Mouse (Mus musculus) hindbrain, embryonic 15.5 days (tissue): Measurements from ENCODE around the gene Ankrd7. TPM values are rescaled to one million over a fixed set of nuclear protein-coding genes. Genes with fewer than 3 reads are reported as not detected.
"Not testable (repeated sequence)": the region's sequence is repeated elsewhere in the genome, so short reads cannot be mapped to it uniquely, and the experiment has no call there.

ENCODE experiments used
- ATAC-seq: fragments of 200-750 bp; cut with Nextera tagmentation; 2 replicates; pipeline ENCODE4 v1.8.0; 2017; ENCODE audit warnings: low read depth, moderate number of reproducible peaks, moderate TSS enrichment; ENCODE audit not compliant: low FRiP score
- H3K27ac ChIP-seq: fragments of 300-500 bp; sonication (generic); replicated peaks from 2 replicates; pipeline ENCODE4 v1.5.1; 2015; ENCODE audit warnings: mild to moderate bottlenecking, inconsistent platforms
- H3K27me3 ChIP-seq: fragments of 300-500 bp; sonication (generic); 2 replicates; pipeline ENCODE4 v1.6.1; 2015; ENCODE audit warnings: control low read depth, inconsistent platforms
- H3K36me3 ChIP-seq: fragments of 300-500 bp; sonication (generic); 2 replicates; pipeline ENCODE4 v1.6.1; 2015; ENCODE audit warnings: control low read depth, inconsistent platforms
- H3K4me1 ChIP-seq: fragments of 300-500 bp; sonication (generic); replicated peaks from 2 replicates; pipeline ENCODE4 v1.6.1; 2015; ENCODE audit warnings: control low read depth, inconsistent platforms
- H3K4me2 ChIP-seq: fragments of 300-500 bp; sonication (generic); 2 replicates; pipeline ENCODE4 v1.6.1; 2015; ENCODE audit warnings: moderate library complexity, mild to moderate bottlenecking, inconsistent platforms
- H3K4me3 ChIP-seq: fragments of 300-500 bp; sonication (generic); 2 replicates; pipeline ENCODE4 v1.5.1; 2015; ENCODE audit warnings: mild to moderate bottlenecking, inconsistent platforms
- H3K9ac ChIP-seq: fragments of 300-500 bp; sonication (generic); 2 replicates; pipeline ENCODE4 v1.6.1; 2015; ENCODE audit warnings: inconsistent platforms
- H3K9me3 ChIP-seq: fragments of 300-500 bp; sonication (generic); 2 replicates; pipeline ENCODE4 v1.6.1; 2016; ENCODE audit warnings: control low read depth, inconsistent platforms
- WGBS: fragments of 180-500 bp; shearing (Covaris S2); methylation state at CpG from one replicate; pipeline ENCODE4 v1.1.7; 2015; 5-methylcytosine and 5-hydroxymethylcytosine counted together
- polyA plus RNA-seq: library from polyadenylated mRNA; unstranded; fragments of >200 nt; fragmentation: Nextera tagmentation; extraction: Ambion mirVana; gene quantifications from 2 replicates; pipeline ENCODE4 v1.2.1, GENCODE M21; 2015

Ankrd7 gene
- 0.13 TPM in 1 of 2 replicates, not detected in the other for polyA plus RNA-seq

DNA sequence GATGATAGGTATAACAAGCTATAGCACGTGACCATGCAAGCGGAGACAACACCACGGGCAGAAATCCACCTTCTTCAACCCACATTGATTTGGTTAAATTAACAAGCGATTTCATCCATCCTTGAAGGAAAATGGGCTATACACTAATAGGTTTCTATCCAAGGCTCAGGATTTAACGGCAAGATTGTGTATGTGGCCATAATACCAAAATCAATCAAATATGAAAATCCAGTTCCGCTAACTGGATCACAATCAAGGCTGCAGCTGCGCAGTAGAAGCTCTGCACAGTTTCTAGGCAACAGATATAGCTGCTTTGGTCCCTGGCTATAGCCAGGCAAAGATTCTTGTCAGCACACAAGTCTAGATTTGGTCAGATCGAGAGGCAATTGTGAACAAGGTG is at the start of gene Ankrd7:
Ankrd7 (plus strand) TSS at position 301 of the 400 bp plus-strand sequence.
- Histone ChIP-seq H3K27ac (no peak within 1 kb of the TSS), H3K27me3 (no peaks in the 10 kb centered on the region), H3K4me3 (no peak within 1 kb of the TSS), H3K36me3 (no peaks in the 10 kb centered on the region), H3K4me2 (no peak within 1 kb of the TSS), H3K4me1 (no peaks in the 10 kb centered on the region), H3K9me3 (no peaks in the 10 kb centered on the region), H3K9ac (no peak within 1 kb of the TSS)
- no peak for ATAC-seq
- WGBS = 93% methylated on average over 8 of the region's 8 CpGs

DNA sequence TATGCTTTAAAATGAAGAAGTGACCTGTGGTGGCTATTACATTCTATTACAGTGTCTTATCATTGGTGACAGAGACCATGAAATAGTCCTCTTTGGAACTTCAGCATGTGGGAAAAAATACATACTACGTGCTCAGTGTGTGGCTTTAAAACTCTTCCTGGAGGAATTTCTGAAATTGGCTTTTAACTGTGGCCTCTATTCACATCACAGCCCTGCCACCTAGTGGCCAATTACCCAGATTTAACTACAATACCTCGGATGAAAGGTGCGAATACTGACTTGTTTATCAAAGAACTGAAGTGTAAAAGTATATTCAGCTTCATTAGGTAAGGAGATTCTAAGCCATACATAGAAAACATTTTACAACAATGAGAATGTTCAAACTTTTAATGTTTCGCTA is 46.8 kb upstream of the Ankrd7 start:
- no peaks in the 10 kb centered on the region for H3K27me3 ChIP-seq
- H3K9me3 ChIP-seq = no peaks in the 10 kb centered on the region
- no peak for ATAC-seq
- no peaks in the 10 kb centered on the region for H3K4me1 ChIP-seq
- H3K36me3 ChIP-seq = no peaks in the 10 kb centered on the region
- no peak overlapping the region for H3K9ac ChIP-seq
- H3K27ac ChIP-seq = no peak overlapping the region
- H3K4me3 ChIP-seq = no peak overlapping the region
- H3K4me2 ChIP-seq = no peak overlapping the region
- 13% methylated on average over 4 of the region's 4 CpGs for WGBS

DNA sequence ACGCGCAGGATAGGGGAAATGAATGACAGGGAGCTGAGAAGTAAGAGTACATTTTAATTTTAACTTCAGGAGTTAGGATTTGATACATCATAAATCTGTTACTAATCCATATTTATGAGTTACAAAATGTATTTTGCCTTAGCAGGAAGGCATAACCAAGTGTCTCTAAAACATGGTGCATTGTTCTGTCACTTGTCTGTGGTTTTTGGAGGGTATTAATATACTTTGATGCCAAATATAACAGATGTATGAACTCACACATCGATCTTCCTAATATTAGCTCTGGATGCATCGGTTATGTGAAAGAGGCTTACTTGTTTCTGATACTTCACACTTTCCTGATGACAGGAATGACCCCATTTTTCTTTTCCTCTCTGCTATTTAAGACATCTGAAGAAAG is 45.9 kb upstream of the Ankrd7 start:
- no peak for ATAC-seq
- no peaks in the 10 kb centered on the region for H3K9me3 ChIP-seq
- H3K4me3 ChIP-seq = no peak overlapping the region

DNA sequence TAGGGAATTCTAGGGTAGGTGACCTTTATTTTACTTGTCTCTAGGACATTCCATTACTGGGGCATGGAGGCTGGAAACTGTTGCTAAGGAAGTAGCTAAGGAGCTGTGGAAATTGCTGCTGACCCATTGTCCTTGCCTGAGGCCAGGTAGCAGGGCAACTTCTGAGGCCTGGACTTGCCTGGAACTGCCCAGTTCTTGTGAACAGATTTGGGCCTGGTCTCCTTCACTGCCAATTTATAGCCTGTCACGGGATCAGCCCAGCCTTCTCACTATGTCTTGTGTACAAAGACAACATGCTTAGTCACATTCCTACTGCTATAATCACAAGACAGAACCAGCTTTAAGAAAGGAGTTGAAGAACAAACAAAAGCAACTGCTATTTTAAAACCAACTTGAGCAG is 43.3 kb upstream of the Ankrd7 start:
- 76% methylated on average over 1 of the region's 1 CpGs for WGBS
- Histone ChIP-seq H3K4me3 (no peak overlapping the region), H3K4me2 (no peak overlapping the region), H3K27me3 (no peaks in the 10 kb centered on the region), H3K9me3 (no peaks in the 10 kb centered on the region), H3K4me1 (no peaks in the 10 kb centered on the region), H3K9ac (no peak overlapping the region), H3K27ac (no peak overlapping the region), H3K36me3 (no peaks in the 10 kb centered on the region)
- ATAC-seq = no peak

More for the DNA sequence above, 45.9 kb upstream of the Ankrd7 start:
- no peaks in the 10 kb centered on the region for H3K36me3 ChIP-seq
- no peaks in the 10 kb centered on the region for H3K4me1 ChIP-seq
- 59% methylated on average over 4 of the region's 4 CpGs for WGBS
- no peak overlapping the region for H3K27ac ChIP-seq
- no peaks in the 10 kb centered on the region for H3K27me3 ChIP-seq
- H3K9ac ChIP-seq = no peak overlapping the region
- no peak overlapping the region for H3K4me2 ChIP-seq

DNA sequence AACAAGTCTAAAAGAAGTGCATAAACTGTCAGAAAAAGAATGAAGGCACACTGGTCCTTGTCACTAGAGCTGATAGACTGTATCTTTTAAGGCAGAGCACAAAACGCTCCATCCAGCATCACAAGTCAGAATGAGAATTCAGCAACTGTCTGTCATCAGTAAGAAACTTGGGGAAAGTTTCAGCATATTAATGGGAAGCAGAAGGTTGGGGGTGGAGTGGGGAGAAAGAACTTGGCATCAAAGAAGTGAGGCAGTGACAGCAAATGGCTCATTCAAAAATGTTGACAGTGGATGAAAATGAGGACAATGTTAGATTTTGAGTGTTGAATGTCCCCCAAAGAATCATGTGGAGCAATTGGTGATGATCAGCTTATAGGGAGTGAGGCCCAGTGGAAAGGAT is 33.2 kb upstream of the Ankrd7 start:
- WGBS = 88% methylated on average over 1 of the region's 1 CpGs
- Histone ChIP-seq H3K9me3 (no peaks in the 10 kb centered on the region), H3K4me3 (no peak overlapping the region), H3K4me2 (no peak overlapping the region), H3K27ac (no peak overlapping the region), H3K9ac (no peak overlapping the region), H3K36me3 (no peaks in the 10 kb centered on the region), H3K4me1 (no peaks in the 10 kb centered on the region), H3K27me3 (no peaks in the 10 kb centered on the region)
- no peak for ATAC-seq

DNA sequence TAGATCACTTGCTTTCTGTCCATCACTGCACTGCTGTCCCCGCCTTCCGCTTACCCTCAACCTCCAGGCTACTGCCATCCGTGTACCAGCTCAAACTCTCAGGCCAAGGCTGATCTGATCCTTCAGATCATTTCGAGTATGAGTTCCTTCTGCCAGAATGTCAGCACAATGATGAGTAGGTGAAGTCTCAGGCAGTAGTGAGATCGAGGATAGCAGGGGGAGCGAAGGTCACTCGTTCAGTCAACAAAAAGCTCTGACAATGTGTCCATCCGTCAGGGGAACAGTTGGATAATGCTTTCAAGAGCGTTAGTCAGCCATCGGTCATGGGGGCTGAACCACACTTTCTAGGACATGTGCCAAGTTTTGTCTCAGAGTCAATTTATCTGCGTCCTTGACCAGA is 21.6 kb upstream of the Ankrd7 start:
- not testable (repeated sequence) for H3K9me3 ChIP-seq, H3K4me1 ChIP-seq, H3K27me3 ChIP-seq, H3K9ac ChIP-seq, H3K36me3 ChIP-seq, ATAC-seq, H3K4me3 ChIP-seq, H3K4me2 ChIP-seq, H3K27ac ChIP-seq
- WGBS = 78% methylated on average over 4 of the region's 11 CpGs

DNA sequence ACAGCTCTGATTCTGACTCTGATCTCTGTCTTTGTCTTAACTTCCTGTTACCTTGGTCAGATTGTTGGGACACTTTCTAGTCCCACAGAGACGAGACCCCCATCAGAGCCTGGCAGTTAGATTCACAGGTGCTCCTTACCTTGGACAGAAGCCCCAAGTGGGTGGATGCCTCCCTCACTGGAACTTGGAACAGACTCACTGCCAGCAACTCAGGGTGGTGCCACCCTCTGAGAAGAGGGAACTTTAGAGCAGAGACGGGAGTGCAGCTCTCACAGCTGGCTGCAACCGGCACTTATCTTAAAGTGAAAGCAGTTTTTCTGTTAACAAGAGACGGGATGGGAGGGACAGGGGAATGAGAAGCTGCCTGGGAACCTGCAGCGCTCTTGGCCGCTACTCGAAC is 20.5 kb upstream of the Ankrd7 start:
- WGBS = 41% methylated on average over 5 of the region's 7 CpGs
- not testable (repeated sequence) for H3K4me3 ChIP-seq, H3K9ac ChIP-seq, H3K27ac ChIP-seq, H3K9me3 ChIP-seq, H3K36me3 ChIP-seq, ATAC-seq, H3K27me3 ChIP-seq, H3K4me2 ChIP-seq
- peaks cover 13% of the 10 kb centered on the region for H3K4me1 ChIP-seq

DNA sequence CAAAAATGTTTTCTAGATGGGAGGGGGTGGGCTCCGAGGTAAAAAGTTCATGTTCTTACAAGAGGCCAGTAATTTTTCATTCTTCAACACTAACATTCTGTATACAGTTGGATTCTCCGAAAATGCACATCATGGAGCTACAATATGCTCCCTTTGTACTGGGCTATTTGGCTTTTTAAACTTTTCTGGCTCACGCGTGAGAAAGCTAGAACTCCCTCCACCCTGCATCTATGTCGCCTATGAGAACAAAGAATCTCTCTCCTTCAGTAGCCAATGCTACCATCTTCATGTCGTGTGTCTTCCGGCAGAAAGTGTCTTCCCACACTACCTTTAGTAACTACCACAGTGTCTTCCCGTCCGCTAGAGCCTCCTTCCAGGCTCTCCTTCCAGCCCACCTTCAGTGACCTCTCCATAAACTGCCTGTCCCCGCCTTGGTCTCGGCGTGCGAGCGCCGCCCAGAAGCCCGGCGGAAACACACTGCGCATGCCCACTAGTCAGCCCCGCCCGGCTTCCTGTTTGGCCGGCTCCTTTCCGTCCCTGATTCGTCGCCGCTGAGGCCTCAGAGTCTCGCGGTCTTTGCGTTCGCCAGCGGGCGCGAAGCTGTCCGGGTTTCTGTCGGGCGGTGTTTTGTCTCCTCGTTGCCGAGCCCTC is 17.9 kb upstream of the Ankrd7 start, which contains the start of gene Lsm8:
Lsm8 (plus strand) TSS at position 529 of the 651 bp plus-strand sequence.
- H3K9me3 ChIP-seq = no peaks in the 10 kb centered on the region
- WGBS = under 1% methylated on average over 37 of the region's 37 CpGs
- ATAC-seq = peak; percentile 100
- peak within 1 kb of the TSS; percentile 86 for H3K9ac ChIP-seq
- peak within 1 kb of the TSS; percentile 68 for H3K4me2 ChIP-seq
- peaks cover 13% of the 10 kb centered on the region for H3K4me1 ChIP-seq
- no peaks in the 10 kb centered on the region for H3K27me3 ChIP-seq
- peak within 1 kb of the TSS; percentile 89 for H3K27ac ChIP-seq
- peak within 1 kb of the TSS; percentile 73 for H3K4me3 ChIP-seq
- H3K36me3 ChIP-seq = peaks cover 10% of the 10 kb centered on the region

DNA sequence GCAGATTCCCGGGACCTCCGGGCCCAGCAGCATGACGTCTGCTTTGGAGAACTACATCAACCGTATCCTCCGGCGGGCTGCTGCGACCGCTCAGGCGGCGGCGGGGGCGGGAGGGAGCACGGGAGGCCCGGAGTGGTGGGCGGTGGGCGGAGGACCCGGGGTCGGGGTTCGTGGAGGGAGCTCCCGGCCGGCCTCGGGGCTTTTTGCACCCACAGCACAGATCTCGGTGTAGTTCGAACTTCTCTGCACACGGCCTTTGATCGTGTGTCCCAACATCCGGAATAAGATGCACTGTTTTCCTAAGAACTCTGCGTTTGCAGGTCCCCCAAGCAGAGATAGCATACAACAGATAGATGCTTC is 17.4 kb upstream of the Ankrd7 start:
- Histone ChIP-seq H3K4me2 (peak overlapping the region; percentile 68), H3K4me3 (peak overlapping the region; percentile 73), H3K9me3 (no peaks in the 10 kb centered on the region), H3K9ac (peak overlapping the region; percentile 86), H3K27ac (peak overlapping the region; percentile 89), H3K36me3 (peaks cover 14% of the 10 kb centered on the region), H3K4me1 (peaks cover 13% of the 10 kb centered on the region), H3K27me3 (no peaks in the 10 kb centered on the region)
- 0% methylated on average over 28 of the region's 28 CpGs for WGBS
- ATAC-seq = no peak

DNA sequence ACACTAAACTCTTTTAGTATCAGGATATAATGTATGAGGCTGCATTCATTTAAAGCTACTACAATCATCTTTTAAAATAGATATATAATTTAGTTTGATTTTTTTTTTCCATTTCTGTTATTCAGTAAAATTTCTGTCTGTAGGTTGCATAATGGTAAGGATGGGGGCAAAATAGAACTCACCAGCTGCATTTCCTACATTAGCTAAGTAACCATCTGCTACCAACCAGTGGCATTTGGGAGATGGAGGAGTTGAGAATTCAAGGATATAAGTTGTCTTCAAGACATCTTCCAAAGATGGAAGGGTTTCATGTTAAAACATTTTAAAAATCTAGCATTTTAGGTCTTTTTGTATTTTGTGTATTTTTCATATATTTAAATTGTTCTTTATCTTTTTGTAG is 10.8 kb upstream of the Ankrd7 start:
- Histone ChIP-seq H3K4me3 (no peak overlapping the region), H3K4me1 (peaks cover under 1% of the 10 kb centered on the region), H3K4me2 (no peak overlapping the region), H3K36me3 (peaks cover 35% of the 10 kb centered on the region), H3K27ac (no peak overlapping the region), H3K9me3 (no peaks in the 10 kb centered on the region), H3K9ac (no peak overlapping the region), H3K27me3 (no peaks in the 10 kb centered on the region)
- no peak for ATAC-seq

DNA sequence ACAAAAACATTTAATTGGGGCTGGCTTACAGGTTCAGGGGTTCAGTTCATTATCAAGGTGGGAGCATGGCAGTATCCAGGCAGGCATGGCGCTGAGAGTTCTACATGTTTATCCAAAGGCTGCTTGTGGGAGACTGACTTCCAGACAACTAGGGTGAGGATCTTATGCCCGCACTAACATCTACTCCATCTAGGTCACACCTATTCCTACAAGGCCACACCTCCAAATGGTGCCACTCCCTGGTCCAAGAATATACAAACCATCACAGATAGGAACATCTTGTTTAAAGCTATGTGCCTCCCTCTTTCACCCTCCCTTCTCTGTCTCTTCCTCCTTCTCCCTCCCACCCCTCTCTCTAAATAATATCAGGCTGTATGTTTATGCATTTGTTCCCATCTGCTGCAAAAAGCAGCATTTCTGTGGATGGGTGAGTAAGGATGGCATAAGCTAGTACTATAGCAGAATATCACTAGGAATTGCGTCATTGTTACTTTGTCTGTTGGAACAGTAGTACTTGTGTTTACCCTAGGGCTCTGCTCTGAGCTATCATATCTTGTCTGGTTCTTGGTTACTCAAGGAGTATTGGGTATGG is 9.5 kb upstream of the Ankrd7 start:
- no peaks in the 10 kb centered on the region for H3K4me1 ChIP-seq
- H3K4me2 ChIP-seq = no peak overlapping the region
- no peaks in the 10 kb centered on the region for H3K9me3 ChIP-seq
- no peaks in the 10 kb centered on the region for H3K27me3 ChIP-seq
- no peak overlapping the region for H3K27ac ChIP-seq
- no peak for ATAC-seq
- H3K36me3 ChIP-seq = peaks cover 34% of the 10 kb centered on the region
- no peak overlapping the region for H3K4me3 ChIP-seq
- WGBS = 98% methylated on average over 3 of the region's 3 CpGs
- no peak overlapping the region for H3K9ac ChIP-seq

DNA sequence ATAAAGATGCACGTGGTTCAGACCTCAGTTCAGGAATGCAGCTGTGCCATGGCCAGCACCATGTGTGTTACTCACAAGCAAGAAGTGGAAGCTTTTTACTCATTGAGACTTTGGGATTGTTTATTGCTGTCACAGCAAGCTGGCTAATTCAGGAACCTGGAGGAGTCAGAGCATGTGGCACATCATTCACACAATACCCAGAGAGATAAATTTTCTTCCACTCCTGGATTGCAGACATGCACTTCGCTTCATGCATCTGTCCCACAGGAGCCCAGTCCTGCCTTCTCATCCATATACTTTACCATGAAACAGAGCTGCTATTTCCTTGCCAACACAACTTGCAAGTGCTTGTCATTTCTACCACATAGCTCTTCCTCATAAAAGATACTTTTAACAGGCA is 22.9 kb downstream of the Ankrd7 start:
- Histone ChIP-seq H3K4me2 (no peak overlapping the region), H3K27me3 (no peaks in the 10 kb centered on the region), H3K9me3 (no peaks in the 10 kb centered on the region), H3K4me3 (no peak overlapping the region), H3K9ac (no peak overlapping the region), H3K27ac (no peak overlapping the region), H3K36me3 (no peaks in the 10 kb centered on the region), H3K4me1 (no peaks in the 10 kb centered on the region)
- ATAC-seq = no peak
- 71% methylated on average over 2 of the region's 2 CpGs for WGBS

DNA sequence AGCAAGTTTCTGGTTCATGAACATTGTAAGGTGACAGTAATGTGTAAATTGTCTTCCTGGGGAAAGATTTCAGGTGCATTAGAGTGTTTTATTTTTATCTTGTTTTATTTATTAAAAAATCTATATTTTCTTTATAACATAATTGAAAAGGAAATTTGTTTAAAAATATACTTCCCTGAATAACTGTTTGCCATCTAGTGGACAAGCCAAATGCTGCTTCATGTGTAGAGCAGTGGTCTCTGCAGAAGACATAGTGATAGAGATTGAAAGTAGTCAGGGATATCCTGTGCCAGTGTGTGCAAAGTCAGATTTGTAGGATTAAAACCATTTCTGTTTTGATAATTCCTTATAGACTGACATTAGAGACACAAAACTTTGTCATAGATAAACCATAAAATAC is 28.0 kb downstream of the Ankrd7 start:
- Histone ChIP-seq H3K9ac (no peak overlapping the region), H3K36me3 (no peaks in the 10 kb centered on the region), H3K4me3 (no peak overlapping the region), H3K4me1 (no peaks in the 10 kb centered on the region), H3K27me3 (no peaks in the 10 kb centered on the region), H3K9me3 (no peaks in the 10 kb centered on the region), H3K4me2 (no peak overlapping the region), H3K27ac (no peak overlapping the region)
- ATAC-seq = no peak
